Mouse (Mus musculus) kidney, adult 18-20 months (tissue): ENCODE measurements around the gene Ackr2.

Experiments used
- DNase-seq: peaks from one replicate; pipeline ENCODE4 v3.0.0; 2021

Gene Ackr2

DNA sequence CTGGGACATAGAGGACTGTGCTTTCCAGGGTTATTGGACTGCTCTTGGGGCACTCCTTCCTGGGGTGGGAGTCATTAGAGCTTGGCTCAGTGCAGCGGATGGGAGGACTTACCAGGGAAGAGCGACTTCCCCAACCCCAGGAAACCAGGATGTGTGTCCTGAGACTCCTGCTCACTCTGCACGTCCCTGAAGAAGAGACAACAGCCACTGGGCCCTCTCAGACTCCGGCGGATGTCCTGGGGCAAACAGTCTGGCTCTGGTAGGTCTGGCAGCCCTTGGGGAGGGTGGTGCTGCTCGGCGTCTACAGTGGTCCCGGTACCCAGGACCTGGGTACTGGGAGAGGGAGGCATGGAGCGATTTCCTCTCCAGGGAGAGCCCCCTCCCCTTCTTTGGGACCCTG is at the start of gene Ackr2:
Gene Ackr2, plus strand, starts transcription at position 111 of the 400 bp plus-strand sequence.
- DNase-seq: no peak

DNA sequence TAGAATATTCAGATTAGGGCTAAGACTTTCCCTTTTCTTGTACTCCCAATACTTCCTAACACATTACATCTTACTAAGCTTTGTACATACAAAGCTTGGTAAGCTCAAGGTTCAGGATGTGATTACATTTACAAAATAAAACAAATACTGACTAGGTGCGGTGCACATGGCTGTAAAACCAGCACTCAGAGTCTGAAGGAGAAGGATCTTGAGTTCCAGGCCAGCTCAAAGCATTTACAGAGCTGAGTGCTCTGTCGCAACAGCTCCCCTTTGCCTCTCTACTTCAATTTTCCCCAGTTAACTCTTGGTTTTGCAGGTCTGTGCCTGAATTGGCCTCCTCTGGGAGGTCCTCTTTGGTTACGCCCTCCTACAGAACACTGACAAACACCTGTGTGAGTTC is 43.9 kb upstream of the Ackr2 start:
- DNase-seq: no peak

DNA sequence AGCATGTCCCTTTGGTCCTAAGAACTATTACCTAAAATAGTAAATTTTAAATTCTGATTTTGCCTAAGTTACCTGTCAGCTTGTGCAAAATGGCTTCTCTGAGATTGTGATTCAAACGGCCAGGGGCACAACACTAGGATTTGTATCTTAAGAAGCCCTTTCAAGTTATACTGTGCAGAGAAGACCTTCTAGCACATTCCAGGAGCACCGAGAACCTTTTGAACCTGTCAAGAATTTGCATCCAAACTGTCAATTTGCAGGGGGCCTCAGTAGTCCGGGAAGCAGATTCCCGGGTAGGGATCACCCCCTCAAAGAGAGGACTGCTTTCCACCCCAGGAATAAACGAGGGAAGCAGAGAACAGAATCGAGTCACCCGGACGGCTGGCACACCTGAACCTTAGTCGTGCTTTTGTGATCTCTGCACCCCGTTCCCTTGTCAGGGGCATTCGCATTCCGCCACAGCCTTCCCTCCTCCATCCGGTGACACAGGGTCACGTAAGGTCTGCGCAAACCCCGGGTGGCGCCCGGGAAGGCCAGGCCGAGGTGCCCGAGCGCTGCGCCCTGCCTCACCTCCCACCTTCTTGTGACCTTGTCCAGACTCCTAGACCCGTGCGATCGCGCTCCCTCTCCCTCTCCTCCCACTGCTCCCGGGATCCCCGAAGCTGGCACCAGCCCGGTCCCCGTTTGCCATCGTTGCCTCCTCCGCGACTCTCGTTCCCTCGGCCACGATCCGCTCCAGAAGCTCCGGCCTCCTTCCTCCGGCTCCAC is 41.3 kb upstream of the Ackr2 start:
- DNase-seq: no peak

DNA sequence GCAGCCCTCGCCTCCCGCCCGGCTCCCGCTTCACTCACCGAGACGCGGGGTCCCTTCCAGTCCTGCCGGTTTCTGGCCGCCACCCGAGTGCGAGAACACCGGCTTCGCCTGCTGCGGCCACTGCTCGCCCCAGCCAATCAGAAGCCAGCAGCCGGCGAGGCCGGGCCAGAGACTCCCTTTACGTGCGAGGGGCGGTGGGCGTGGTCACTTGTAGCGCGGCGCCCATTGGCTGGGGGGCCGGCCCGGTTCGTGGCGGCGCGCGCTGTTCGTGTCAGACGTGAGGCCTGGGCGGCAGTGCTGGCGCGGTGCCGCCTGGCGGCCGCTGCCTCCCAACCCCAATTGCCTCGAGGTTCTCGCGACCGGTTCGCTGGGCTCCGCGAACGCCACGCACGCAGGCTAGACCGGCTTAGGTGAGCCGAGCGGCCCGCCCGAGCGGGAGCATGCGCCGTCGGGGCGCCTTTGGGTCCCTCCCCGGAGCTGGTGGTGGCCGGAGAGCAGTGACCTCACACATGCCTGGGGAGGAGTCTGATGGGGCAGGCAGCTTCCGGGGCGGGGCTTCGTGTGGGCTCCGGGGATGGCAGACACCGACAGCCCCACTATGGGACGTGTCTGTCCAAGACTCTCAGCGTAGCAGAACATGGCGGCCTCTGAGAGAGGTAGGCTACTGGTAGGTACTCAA is 40.5 kb upstream of the Ackr2 start:
- peak; percentile 99 for DNase-seq

DNA sequence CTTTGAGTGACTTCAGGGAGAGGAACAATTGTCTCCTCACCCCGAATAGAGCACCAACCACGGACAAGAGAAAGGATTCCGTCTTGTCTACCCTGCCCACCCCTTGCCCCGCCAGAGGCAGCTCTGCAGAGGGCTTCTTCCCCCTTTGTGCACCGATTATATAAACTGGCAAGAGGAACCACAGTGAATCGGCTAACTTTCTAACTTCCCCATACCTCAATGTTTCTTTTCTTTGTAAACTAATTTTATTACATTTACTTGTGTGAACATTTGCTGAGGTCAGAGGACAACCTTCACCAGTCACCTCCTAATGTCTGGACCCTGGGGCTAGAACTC is 40.0 kb upstream of the Ackr2 start, which contains the start of gene Higd1a:
Gene Higd1a, minus strand, starts transcription at position 210 of the 336 bp plus-strand sequence.
- DNase-seq: no peak

DNA sequence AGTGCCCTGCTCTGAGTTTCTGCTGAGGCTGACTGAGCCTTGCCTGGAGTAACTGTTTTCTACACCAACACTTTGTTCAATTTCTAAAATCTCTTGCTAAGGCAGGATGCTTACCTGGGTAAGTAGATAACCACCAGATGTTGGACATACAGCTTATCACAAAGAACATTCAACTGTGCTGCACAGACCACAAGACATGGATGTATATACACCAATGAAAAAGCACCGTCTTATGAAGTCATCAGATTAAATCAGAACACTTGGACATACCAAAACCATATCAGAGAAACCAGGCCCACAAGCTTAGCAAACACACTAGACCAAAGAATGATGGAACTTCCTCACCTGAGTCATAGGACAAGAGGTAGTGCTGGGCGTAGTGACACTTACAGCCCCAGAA is 38.8 kb upstream of the Ackr2 start:
- no peak for DNase-seq

DNA sequence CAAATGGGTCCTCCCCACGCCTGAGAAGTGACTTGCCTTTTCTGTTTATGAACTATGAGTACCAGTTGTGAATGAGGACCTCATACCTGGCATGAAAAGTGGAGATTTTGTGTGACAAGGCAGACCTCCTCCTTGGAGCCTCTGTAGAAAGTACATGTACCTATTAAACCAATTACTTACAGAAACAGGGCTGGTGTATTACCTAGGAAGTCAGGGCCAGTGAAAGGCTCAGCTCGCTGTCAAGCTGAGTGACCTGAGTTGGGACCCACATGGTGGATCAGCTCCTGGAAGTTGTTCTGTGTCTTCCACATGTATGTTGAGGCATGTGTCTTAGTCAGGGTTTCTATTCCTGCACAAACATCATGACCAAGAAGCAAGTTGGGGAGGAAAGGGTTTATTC is 37.2 kb upstream of the Ackr2 start:
- no peak for DNase-seq

DNA sequence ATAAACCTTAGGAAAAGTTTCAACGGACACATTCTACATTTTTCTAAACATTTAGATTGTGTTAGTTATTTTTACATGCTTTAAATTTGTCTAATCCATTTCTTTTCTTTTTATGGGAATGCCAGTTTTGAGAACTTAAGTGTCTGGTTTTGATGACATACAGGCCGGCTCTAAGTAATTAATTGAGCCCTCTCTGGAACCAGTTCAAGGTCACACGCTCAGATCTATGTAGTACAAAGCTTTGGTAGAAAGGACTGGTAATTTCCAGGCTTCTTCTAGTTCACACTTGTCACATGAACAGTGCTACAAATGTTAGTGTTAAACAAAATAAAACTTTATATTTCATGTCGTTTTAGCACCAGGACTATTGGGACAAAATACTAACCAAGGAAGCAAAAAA is 33.3 kb upstream of the Ackr2 start:
- DNase-seq: no peak

DNA sequence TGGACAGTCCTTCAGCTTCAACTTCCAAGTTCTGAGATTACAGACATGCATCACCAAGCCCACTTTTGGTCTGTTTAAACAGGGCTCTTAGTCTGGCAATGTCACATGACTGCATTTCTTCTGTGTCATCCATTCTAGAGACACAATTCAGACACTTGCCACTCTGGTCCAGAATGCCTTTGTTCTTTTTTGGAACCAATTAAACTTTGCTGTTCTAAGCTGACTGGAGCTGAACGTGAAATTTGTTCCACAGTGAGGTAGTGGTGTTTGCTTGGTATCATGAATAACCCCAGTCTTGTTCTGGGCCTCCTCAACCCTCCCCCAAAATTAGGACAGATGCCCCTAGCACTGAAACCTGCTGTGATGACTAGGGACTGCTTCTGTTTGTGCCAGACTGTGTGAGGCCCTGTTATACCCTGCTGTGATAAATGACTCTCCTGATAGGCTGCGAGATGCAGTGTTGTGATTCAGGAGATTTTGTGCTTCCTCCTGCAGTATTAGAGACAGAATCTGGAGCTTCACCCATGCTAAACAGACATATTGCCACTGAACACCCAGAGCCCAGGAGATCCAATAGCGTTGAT is 32.6 kb upstream of the Ackr2 start:
- no peak for DNase-seq

DNA sequence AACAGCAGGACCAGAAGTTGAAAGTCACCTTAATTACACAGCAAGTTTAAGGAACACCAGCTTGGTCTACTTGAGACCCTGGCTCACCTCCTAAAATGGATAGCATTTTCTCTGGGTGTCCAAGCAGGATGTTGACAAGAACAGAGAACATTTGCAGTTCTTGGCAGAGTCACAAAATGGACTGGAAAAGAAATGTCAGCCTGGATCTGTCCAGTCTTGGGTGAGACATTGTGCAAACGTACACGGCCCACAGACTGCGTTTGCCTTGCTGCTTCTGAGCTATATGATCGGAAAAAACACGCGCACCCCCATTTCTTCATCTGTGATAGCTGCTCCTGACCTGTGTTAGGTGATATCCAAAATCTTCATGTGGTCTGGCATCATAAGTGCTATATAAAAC is 30.5 kb upstream of the Ackr2 start:
- DNase-seq: no peak

DNA sequence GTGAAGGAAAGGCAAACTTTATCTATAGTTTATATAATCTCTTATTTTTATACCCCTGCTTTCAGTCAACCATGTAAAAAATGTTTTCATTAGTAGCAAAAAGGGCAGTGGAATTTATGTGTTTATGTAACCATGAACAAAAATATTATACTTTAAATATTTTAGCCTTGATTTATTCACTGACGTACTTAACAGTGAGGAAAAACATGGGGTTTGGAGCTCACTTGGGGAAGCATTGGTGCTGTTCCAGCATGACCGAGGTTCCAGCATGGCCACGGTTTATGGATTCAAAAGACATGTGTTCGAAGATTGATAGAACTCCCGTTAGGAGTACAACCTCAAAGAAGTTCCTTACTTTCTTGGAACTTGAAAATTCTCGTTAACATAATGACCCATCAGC is 29.9 kb upstream of the Ackr2 start:
- DNase-seq: no peak

DNA sequence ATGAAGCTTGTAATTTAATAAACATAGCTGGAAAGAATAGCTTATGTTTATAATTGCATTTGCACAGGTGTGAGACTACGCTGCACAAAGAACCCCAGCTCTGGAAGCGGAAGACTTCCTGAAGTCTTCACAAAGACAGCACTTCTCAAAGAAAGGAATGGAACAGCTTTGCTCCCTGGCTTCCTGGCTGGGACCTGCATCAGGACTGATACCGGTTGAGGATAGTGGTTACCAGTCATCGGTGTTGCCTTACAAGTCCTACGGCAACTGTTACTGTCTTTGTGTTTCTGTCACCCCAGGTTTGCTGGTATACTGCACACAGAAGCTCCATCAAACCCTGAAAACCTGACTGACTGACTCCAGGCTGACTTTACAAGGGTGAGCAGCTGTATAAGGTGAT is 28.7 kb upstream of the Ackr2 start:
- no peak for DNase-seq

DNA sequence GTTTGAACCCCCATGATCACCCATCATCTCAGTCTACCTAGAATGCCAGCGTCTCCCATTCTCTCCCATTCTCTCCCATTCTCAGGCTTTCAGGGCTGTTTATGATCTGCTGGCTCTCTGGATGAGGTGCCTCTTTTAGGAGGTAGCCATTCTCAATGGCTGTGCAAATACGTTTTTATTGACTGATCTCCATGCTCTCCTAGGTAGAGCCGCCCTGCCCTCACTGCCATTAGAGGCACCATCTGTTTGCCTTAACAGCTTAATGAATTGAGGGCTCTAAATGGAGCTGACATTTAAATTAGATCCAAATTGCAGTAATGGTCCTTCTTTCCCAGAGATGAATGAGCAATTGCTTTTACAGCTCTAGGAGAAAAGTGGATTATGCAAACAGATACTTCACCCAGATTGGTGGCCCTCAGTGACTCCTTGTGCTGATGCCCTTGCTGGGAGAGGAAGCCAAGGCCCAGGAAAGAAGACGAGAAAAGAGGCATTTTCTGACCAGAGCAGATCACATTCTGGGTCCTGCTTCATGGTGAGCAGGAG is 28.1 kb upstream of the Ackr2 start:
- DNase-seq: no peak

DNA sequence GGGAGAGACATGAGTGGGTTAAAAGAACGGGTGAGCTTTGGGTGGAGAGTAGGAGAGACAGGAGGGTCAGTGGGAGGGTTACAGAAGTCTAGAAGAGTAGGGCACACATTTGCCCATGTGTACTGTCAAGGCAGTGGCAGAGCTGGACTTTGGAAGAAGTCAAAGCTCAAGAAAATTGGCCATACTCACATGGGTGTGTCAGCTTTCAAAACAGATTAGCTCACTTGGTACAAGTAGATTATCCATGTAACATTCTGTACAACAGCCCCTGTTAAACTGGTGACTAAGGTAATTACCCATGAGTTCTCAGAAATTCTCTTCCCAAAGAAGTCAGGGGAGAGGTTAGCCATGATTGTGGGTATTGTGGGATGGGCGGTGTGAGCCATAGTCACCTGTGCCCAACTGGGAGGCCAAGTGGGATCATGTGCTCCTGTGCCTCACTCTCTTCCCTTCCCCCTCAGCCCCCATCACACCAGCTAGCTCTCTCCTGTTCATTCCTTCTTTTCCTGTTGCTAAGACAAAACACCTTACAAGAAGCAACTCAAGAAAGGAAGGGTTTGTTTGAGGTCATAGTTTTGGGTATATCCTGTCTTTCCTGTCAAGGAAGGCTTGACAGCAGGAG is 26.0 kb upstream of the Ackr2 start:
- DNase-seq: no peak

DNA sequence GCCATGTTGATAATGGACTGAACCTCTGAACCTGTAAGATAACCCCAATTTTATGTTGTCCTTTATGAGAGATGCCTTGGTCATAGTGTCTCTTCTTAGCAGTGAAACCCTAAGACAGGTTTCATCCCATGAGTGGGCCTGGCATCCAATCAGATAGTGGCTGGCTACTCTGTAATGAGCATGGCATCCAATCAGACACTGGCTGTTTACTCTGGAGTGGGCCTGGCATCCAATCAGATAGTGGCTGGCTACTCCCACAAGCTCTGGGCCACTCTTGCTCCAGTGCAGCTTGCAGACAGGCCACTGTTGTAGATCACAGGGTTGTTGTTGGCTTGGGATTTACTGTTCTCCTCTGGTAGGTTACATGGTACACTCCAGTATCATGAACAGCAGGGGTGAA is 24.6 kb upstream of the Ackr2 start:
- DNase-seq: no peak

DNA sequence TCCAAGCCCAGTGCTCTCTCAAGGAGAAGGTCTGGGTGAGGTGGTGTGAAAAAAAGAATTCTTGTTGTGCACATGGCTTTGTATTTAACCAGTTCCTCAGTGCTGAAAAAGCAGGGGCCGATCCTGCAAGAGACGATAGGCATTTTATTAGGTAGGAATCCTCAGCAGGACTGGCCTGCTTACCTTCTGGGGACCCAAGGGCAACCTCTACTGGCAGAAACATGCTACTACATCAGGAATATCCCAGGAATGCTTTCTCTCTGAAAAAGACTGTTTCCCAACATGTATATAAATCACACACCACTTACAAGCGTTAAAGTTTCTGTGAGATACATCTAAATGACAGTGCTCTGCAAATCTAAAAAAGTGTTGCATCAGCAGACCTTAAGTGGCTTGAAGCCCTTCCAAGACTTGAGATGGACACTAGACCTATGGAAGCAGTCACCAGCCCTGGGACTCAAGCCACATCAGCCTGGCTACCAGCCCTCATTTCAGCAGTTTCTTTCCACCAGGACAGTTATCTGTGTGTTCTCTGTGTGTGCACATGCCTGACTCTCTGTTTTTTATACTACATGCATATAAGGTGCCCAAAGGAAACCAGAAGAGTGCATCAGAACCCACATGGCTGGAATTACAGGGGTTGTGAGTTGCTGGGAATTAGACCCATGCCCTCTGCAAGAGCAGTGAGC is 21.0 kb upstream of the Ackr2 start:
- peak; percentile 53 for DNase-seq

DNA sequence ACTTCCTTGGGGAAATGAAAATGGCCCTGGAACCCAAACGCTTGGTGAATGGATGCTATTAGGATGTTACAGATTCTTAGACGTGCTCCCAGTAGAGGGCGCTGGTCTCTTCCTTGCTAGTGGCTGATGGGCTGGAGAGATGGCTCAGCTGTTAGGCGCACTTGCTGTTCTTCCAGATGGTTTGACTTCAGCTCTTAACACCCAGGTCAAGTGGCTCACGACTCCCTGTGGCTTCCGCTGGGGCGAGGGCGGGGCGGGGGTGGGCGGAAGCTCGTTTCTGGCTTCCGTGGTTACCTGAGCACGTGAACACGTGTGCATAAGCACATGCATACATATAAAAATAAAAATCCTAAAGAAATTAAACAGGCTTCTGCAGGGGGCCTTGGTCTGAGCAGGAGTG is 17.3 kb upstream of the Ackr2 start:
- DNase-seq: peak; percentile 67

DNA sequence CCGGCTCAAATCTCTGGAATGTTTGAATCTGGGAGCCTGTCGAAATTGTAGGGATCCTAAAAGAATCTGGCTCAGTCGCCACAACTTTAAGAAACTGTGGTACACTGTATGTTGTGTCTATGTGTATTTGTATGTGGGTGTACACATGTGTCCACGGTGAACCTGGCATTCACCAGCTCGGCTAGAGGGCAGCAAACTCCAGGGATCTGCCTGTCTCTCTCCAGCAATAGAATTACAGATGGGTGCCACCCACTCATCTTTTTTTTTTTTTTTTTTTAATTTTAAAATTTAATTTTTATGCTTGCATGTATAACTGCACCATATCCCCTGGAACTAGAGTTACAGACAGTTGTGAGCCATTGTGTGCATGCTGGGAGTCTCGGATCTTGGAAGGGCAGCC is 16.9 kb upstream of the Ackr2 start:
- no peak for DNase-seq

DNA sequence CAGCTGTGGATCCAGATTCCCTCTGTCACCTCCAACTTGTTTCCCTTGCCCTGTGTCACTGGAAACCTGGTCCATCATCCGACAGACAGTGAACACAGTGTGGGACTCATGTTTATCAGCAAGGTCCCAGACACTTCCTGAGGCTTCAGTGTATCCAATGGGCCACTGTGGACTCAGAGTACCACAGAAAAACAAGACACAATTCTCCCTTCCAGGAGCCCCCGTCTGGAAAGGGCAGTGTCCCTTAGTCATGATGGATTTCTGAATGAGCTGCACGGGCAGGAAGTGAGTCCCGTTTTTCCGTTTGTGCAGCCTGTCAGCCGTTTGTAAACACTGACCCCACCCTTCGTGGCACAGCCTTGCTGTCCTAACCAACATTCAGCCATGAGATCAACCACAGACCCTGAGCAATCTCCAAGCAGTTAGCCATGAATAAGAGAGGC is 16.1 kb upstream of the Ackr2 start:
- peak; percentile 21 for DNase-seq

DNA sequence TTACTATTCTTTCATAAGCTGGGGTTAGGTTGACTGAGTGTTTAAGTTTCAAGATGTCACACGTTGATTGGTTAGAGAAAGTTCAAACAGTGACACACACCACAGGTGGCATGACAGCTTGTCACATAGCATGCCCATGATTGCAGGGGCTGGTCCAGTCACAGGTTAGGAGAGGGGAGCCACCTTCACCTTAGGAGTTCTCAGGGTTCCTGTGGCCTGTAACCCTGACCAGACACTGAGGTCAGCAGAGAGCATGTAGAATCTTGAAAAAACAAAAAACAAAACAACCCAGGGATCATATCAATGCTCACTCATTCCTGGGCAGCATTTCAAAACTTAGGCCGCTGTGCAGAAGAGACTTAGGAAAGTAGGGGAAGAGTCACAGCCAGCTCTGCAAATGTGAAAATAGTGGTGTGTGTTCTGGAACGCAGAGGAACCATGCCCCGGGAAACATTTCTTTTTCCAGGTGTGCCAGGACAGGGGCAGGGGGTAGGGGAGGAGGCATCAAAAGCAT is 8.2 kb upstream of the Ackr2 start:
- no peak for DNase-seq

DNA sequence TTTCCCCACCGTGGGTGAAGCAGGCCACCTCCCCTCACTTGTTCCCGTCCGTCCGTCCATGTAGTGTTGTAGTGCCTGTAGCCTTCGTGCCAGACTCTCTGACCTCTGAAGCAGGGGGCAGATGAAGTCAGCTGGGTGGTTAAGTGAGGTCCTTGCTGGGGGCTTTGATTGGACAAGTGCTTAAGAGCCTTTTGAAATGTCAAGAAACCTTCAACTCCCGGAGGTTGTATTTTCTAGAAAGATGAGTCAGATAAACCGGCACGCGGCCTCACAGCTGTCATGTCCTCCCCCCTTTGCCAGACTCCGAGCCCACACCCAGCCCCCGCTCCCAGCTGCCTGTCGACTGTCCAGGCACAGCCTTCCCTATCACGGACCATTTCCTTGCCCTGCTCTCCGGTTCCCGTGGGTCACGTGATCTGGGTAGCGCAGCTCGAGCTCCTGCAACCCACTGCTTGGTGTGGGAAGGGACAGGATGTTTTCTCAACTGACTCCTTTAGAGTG is 7.7 kb upstream of the Ackr2 start:
- DNase-seq: peak; percentile 55

DNA sequence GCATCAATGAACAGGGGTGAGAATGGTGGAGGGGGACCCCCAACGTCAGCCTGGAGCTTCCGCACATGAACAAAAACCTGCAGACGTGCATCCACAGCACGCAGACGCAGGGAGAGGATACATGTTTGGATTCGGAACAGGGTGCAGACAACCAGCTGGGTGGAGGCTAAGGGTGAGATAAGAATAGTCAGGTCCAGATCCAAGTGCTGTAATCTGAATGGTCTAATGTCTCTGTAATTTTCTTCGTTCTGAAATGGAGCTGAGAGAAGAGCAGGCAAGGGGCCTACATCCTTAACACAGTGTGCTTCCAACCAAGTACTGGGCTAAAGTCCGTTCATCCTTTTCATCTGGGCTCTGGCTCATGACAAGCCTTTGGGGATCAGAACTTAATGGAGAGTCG is 6.9 kb upstream of the Ackr2 start:
- DNase-seq: no peak
